Mouse (Mus musculus): Measurements from ENCODE around the gene Rpl26.
A peak's percentile ranks its signal among the peaks of the same experiment; 100 is the strongest.

Rpl26 gene

GRCm38 (mm10) chr11:68901351-68902046, at the start of gene Rpl26:
Gene Rpl26, plus strand, starts transcription at chr11:68901583.
- peak; percentile 98 for DNase-seq

GRCm38 (mm10) chr11:68851644-68852485, 49.5 kb upstream of the Rpl26 start:
- no peak for DNase-seq

- DNase-seq: peak; percentile 58
Measured at GRCm38 (mm10) chr11:68852486-68852901, 48.9 kb upstream of the Rpl26 start.

- peak; percentile 100 for DNase-seq
Measured at GRCm38 (mm10) chr11:68852932-68853409, 48.4 kb upstream of the Rpl26 start.

GRCm38 (mm10) chr11:68853611-68854401, 47.6 kb upstream of the Rpl26 start:
- no peak for DNase-seq

GRCm38 (mm10) chr11:68854621-68855020, 46.8 kb upstream of the Rpl26 start:
- DNase-seq: no peak

- no peak for DNase-seq
Measured at GRCm38 (mm10) chr11:68857329-68857728, 44.1 kb upstream of the Rpl26 start.

- DNase-seq: no peak
Measured at GRCm38 (mm10) chr11:68859943-68860593, 41.3 kb upstream of the Rpl26 start.

GRCm38 (mm10) chr11:68862260-68862659, 39.1 kb upstream of the Rpl26 start:
- DNase-seq: no peak

- no peak for DNase-seq
Measured at GRCm38 (mm10) chr11:68863631-68864091, 37.7 kb upstream of the Rpl26 start.

- DNase-seq: peak; percentile 21
Measured at GRCm38 (mm10) chr11:68864544-68865189, 36.7 kb upstream of the Rpl26 start.

- no peak for DNase-seq
Measured at GRCm38 (mm10) chr11:68871277-68871676, 30.1 kb upstream of the Rpl26 start.

- no peak for DNase-seq
Measured at GRCm38 (mm10) chr11:68871748-68872147, 29.6 kb upstream of the Rpl26 start, which contains the start of gene Ndel1. Gene Ndel1, minus strand, starts transcription at chr11:68871858.

- peak; percentile 66 for DNase-seq
Measured at GRCm38 (mm10) chr11:68874841-68875240, 26.5 kb upstream of the Rpl26 start.

GRCm38 (mm10) chr11:68878811-68879210, 22.6 kb upstream of the Rpl26 start:
- DNase-seq: no peak

- no peak for DNase-seq
Measured at GRCm38 (mm10) chr11:68882107-68882506, 19.3 kb upstream of the Rpl26 start.

GRCm38 (mm10) chr11:68883843-68884242, 17.5 kb upstream of the Rpl26 start:
- DNase-seq: no peak

GRCm38 (mm10) chr11:68884368-68884767, 17.0 kb upstream of the Rpl26 start:
- DNase-seq: no peak

- DNase-seq: no peak
Measured at GRCm38 (mm10) chr11:68886091-68886490, 15.3 kb upstream of the Rpl26 start.

- no peak for DNase-seq
Measured at GRCm38 (mm10) chr11:68888253-68888652, 13.1 kb upstream of the Rpl26 start, which contains the start of gene Rnf222. Gene Rnf222, plus strand, starts transcription at chr11:68888553.

- no peak for DNase-seq
Measured at GRCm38 (mm10) chr11:68888653-68889052, 12.7 kb upstream of the Rpl26 start.

- DNase-seq: no peak
Measured at GRCm38 (mm10) chr11:68890625-68891024, 10.8 kb upstream of the Rpl26 start.

Measured in right cerebral cortex, postnatal 14 days (tissue).